Mouse (Mus musculus): ENCODE results near the gene Gm49369. TPM values are rescaled to one million over a fixed set of nuclear protein-coding genes. Genes with fewer than 3 reads are reported as not detected.
"Not testable (repeated sequence)": the region's sequence is repeated elsewhere in the genome, so short reads cannot be mapped to it uniquely, and the experiment has no call there.

Gene Gm49369
- polyA plus RNA-seq, 1 experiment from 2014 or later = not detected

GRCm38 (mm10) chr7:142321637-142322306 is 60.7 kb downstream of the Gm49369 start:
- not testable (repeated sequence) for H3K9me3 ChIP-seq (ENCODE audit: control insufficient read depth, low read length); DNase-seq (ENCODE audit: low spot score); ATAC-seq (ENCODE audit: low FRiP score)

More at GRCm38 (mm10) chr7:142321637-142322306, 60.7 kb downstream of the Gm49369 start:
- H3K27ac ChIP-seq (ENCODE audit: low read depth, low read length); H3K36me3 ChIP-seq (ENCODE audit: control insufficient read depth, insufficient read depth, low read length); H3K4me1 ChIP-seq (replicated peaks; ENCODE audit: control insufficient read depth, insufficient read depth, low read length); H3K9ac ChIP-seq (ENCODE audit: low read depth, low read length); H3K4me2 ChIP-seq (replicated peaks; ENCODE audit: low read depth, low read length); H3K4me3 ChIP-seq (ENCODE audit: low read depth, low read length); H3K27me3 ChIP-seq (ENCODE audit: control insufficient read depth, insufficient read depth, low read length): not testable (repeated sequence)
- WGBS = 53% methylated on average over 3 of the region's 10 CpGs

Other genes with a start within 250 kb of the Gm49369 start
- gene Gm39115, start 246.6 kb downstream of the Gm49369 start, polyA plus RNA-seq (2014; fragmentation: Nextera tagmentation; extraction: Ambion mirVana) = not detected in 2 replicates
- gene Gm45337, start 238.1 kb downstream of the Gm49369 start, polyA plus RNA-seq (2014; fragmentation: Nextera tagmentation; extraction: Ambion mirVana) = not detected in 2 replicates
- gene Gm29735, start 225.6 kb downstream of the Gm49369 start, polyA plus RNA-seq (2014; fragmentation: Nextera tagmentation; extraction: Ambion mirVana) = not detected in 2 replicates
- not detected in 2 replicates for gene Gm4553, start 216.9 kb downstream of the Gm49369 start, polyA plus RNA-seq (2014; fragmentation: Nextera tagmentation; extraction: Ambion mirVana)
- gene Krtap5-2, start 206.7 kb downstream of the Gm49369 start, polyA plus RNA-seq (2014; fragmentation: Nextera tagmentation; extraction: Ambion mirVana) = not detected in 2 replicates
- not detected in 2 replicates for gene Gm10153, start 192.3 kb downstream of the Gm49369 start, polyA plus RNA-seq (2014; fragmentation: Nextera tagmentation; extraction: Ambion mirVana)
- not detected in 2 replicates for gene Krtap5-3, start 181.3 kb downstream of the Gm49369 start, polyA plus RNA-seq (2014; fragmentation: Nextera tagmentation; extraction: Ambion mirVana)
- gene Gm7579, start 170.8 kb downstream of the Gm49369 start, polyA plus RNA-seq (2014; fragmentation: Nextera tagmentation; extraction: Ambion mirVana) = not detected in 2 replicates
- gene Krtap5-5, start 152.7 kb downstream of the Gm49369 start, polyA plus RNA-seq (2014; fragmentation: Nextera tagmentation; extraction: Ambion mirVana) = not detected in 2 replicates
- not detected in 2 replicates for gene Gm40460, start 141.6 kb downstream of the Gm49369 start, polyA plus RNA-seq (2014; fragmentation: Nextera tagmentation; extraction: Ambion mirVana)
- not detected in 2 replicates for gene Gm2431, start 124.3 kb downstream of the Gm49369 start, polyA plus RNA-seq (2014; fragmentation: Nextera tagmentation; extraction: Ambion mirVana)
- not detected in 2 replicates for gene Gm4559, start 108.3 kb downstream of the Gm49369 start, polyA plus RNA-seq (2014; fragmentation: Nextera tagmentation; extraction: Ambion mirVana)
- not detected in 2 replicates for gene Krtap5-1, start 85.5 kb downstream of the Gm49369 start, polyA plus RNA-seq (2014; fragmentation: Nextera tagmentation; extraction: Ambion mirVana)
- not detected in 2 replicates for gene Krtap5-4, start 79.1 kb downstream of the Gm49369 start, polyA plus RNA-seq (2014; fragmentation: Nextera tagmentation; extraction: Ambion mirVana)
- 0.39 and 0.47 TPM in 2 replicates for gene Ifitm10, start 8.9 kb downstream of the Gm49369 start, polyA plus RNA-seq (2014; fragmentation: Nextera tagmentation; extraction: Ambion mirVana)
- gene Ctsd, start 5.4 kb upstream of the Gm49369 start, polyA plus RNA-seq (2014; fragmentation: Nextera tagmentation; extraction: Ambion mirVana) = 168 and 200 TPM in 2 replicates
- gene Syt8, start 52.2 kb upstream of the Gm49369 start, polyA plus RNA-seq (2014; fragmentation: Nextera tagmentation; extraction: Ambion mirVana) = not detected in 2 replicates
- 1.4 and 1.7 TPM in 2 replicates for gene Tnni2, start 59.1 kb upstream of the Gm49369 start, polyA plus RNA-seq (2014; fragmentation: Nextera tagmentation; extraction: Ambion mirVana)
- 16.1 and 18.7 TPM in 2 replicates for gene Lsp1, start 78.1 kb upstream of the Gm49369 start, polyA plus RNA-seq (2014; fragmentation: Nextera tagmentation; extraction: Ambion mirVana)
- gene Tnnt3, start 116.2 kb upstream of the Gm49369 start, polyA plus RNA-seq (2014; fragmentation: Nextera tagmentation; extraction: Ambion mirVana) = 1.7 and 1.9 TPM in 2 replicates
- 13.5 and 13.9 TPM in 2 replicates for gene Mrpl23, start 150.0 kb upstream of the Gm49369 start, polyA plus RNA-seq (2014; fragmentation: Nextera tagmentation; extraction: Ambion mirVana)